Mouse (Mus musculus) MEL (cell line): ENCODE measurements around the gene Esrrb. TPM values are rescaled to one million over a fixed set of nuclear protein-coding genes. Genes with fewer than 3 reads are reported as not detected.
A peak's percentile ranks its signal among the peaks of the same experiment; 100 is the strongest.

Source experiments
- DNase-seq: peaks from one replicate; pipeline ENCODE4 v3.0.0; 2011; ENCODE audit warnings: low read depth, low spot score
- H3K27ac ChIP-seq: 2 replicates; pipeline ENCODE4 v1.5.1; 2012; ENCODE audit warnings: low read depth, mild to moderate bottlenecking, control low read depth, low read length, moderate library complexity; ENCODE audit not compliant: control insufficient read depth
- H3K27me3 ChIP-seq, 2 experiments: fragments of 150-350 bp in 1 of 2; sonication (generic) in 1 of 2; 2 replicates each; pipeline ENCODE4 v1.6.1; 2012; ENCODE audit warnings: low read length in 2 of 2, mild to moderate bottlenecking in 2 of 2, improper control_type of control experiment in 1 of 2, moderate library complexity in 1 of 2; ENCODE audit not compliant: insufficient read depth in 2 of 2, control insufficient read depth in 1 of 2
- H3K36me3 ChIP-seq, 2 experiments: 2 replicates each; pipeline ENCODE4 v1.6.1; 2012 to 2014; ENCODE audit warnings: low read length in 2 of 2, improper control_type of control experiment in 1 of 2, inconsistent platforms in 1 of 2, mild to moderate bottlenecking in 1 of 2; ENCODE audit not compliant: insufficient read depth in 2 of 2, control insufficient read depth in 1 of 2
- H3K4me1 ChIP-seq, 2 experiments: fragments of 150-350 bp in 1 of 2; sonication (generic) in 1 of 2; 2 replicates each; pipeline ENCODE4 v1.6.1; 2012; ENCODE audit warnings: low read length in 2 of 2, improper control_type of control experiment in 1 of 2, mild to moderate bottlenecking in 1 of 2; ENCODE audit not compliant: insufficient read depth in 2 of 2, control insufficient read depth in 1 of 2
- H3K4me3 ChIP-seq, 2 experiments: fragments of 150-350 bp in 1 of 2; sonication (generic) in 1 of 2; 2 replicates each; pipeline ENCODE4 v1.5.1; 2012; ENCODE audit warnings: low read depth in 2 of 2, low read length in 2 of 2, mild to moderate bottlenecking in 2 of 2, moderate library complexity in 2 of 2, control low read depth in 1 of 2, improper control_type of control experiment in 1 of 2; ENCODE audit not compliant: control insufficient read depth in 1 of 2, insufficient read depth in 1 of 2
- H3K79me2 ChIP-seq: 2 replicates; pipeline ENCODE4 v1.6.1; 2012; ENCODE audit warnings: mild to moderate bottlenecking, low read length, moderate library complexity; ENCODE audit not compliant: control insufficient read depth, poor library complexity, insufficient read depth
- H3K9ac ChIP-seq: 2 replicates; pipeline ENCODE4 v1.6.1; 2012; ENCODE audit warnings: low read depth, mild to moderate bottlenecking, control low read depth, low read length, moderate library complexity; ENCODE audit not compliant: control insufficient read depth, poor library complexity, severe bottlenecking
- H3K9me3 ChIP-seq: fragments of 150-350 bp; sonication (generic); replicated peaks from 2 replicates; pipeline ENCODE4 v1.6.1; 2012; ENCODE audit warnings: mild to moderate bottlenecking, low read length, improper control_type of control experiment, moderate library complexity; ENCODE audit not compliant: insufficient read depth
- CHD1 ChIP-seq: IDR thresholded peaks from 2 replicates; pipeline ENCODE4 v1.6.1; 2012; ENCODE audit warnings: low read depth, mild to moderate bottlenecking, inconsistent platforms, low read length, improper control_type of control experiment
- CHD2 ChIP-seq: IDR thresholded peaks from 2 replicates; pipeline ENCODE4 v1.6.1; 2011; ENCODE audit warnings: low read length, improper control_type of control experiment
- CTCF ChIP-seq, 3 experiments: IDR thresholded peaks in 2 of 3; conservative IDR thresholded peaks in 1 of 3; 2 replicates each; pipeline ENCODE4 v1.5.1; 2011 to 2012; ENCODE audit warnings: low read length in 3 of 3, low read depth in 2 of 3, mild to moderate bottlenecking in 2 of 3, improper control_type of control experiment in 1 of 3, inconsistent platforms in 1 of 3, mixed read lengths in 1 of 3, moderate library complexity in 1 of 3; ENCODE audit not compliant: control insufficient read depth in 1 of 3, insufficient read depth in 1 of 3, poor library complexity in 1 of 3, severe bottlenecking in 1 of 3
- GATA1 ChIP-seq: IDR thresholded peaks from 2 replicates; pipeline ENCODE4 v1.6.1; 2011; ENCODE audit warnings: low read depth, low read length, improper control_type of control experiment
- HCFC1 ChIP-seq: IDR thresholded peaks from 2 replicates; pipeline ENCODE4 v1.6.1; 2012; ENCODE audit warnings: low read depth, mild to moderate bottlenecking, inconsistent platforms, low read length, improper control_type of control experiment, moderate library complexity
- JUND ChIP-seq: IDR thresholded peaks from 2 replicates; pipeline ENCODE4 v1.6.1; 2011; ENCODE audit warnings: low read depth, mild to moderate bottlenecking, improper control_type of control experiment, low read length
- MEF2A ChIP-seq: IDR thresholded peaks from 2 replicates; pipeline ENCODE4 v1.6.1; 2014; ENCODE audit warnings: low read depth, mild to moderate bottlenecking, inconsistent platforms, low read length, improper control_type of control experiment; ENCODE audit not compliant: poor library complexity, insufficient replicate concordance, severe bottlenecking; ENCODE audit errors: extremely low read depth
- POLR2A ChIP-seq, 2 experiments: IDR thresholded peaks; 2 replicates each; pipeline ENCODE4 v1.6.1; 2011 to 2012; ENCODE audit warnings: low read length in 2 of 2, mild to moderate bottlenecking in 2 of 2, control low read depth in 1 of 2, improper control_type of control experiment in 1 of 2, low read depth in 1 of 2, moderate library complexity in 1 of 2; ENCODE audit not compliant: control insufficient read depth in 1 of 2, insufficient read depth in 1 of 2, poor library complexity in 1 of 2
- POLR2AphosphoS2 ChIP-seq: IDR thresholded peaks from 2 replicates; pipeline ENCODE4 v1.6.1; 2011; ENCODE audit warnings: low read length, improper control_type of control experiment
- RAD21 ChIP-seq: IDR thresholded peaks from 2 replicates; pipeline ENCODE4 v1.6.1; 2011; ENCODE audit warnings: mild to moderate bottlenecking, low read depth, low read length, improper control_type of control experiment
- RCOR1 ChIP-seq: IDR thresholded peaks from 2 replicates; pipeline ENCODE4 v1.6.1; 2012; ENCODE audit warnings: low read depth, mild to moderate bottlenecking, inconsistent platforms, low read length, improper control_type of control experiment
- SIN3A ChIP-seq: IDR thresholded peaks from 2 replicates; pipeline ENCODE4 v1.6.1; 2012; ENCODE audit warnings: low read length, improper control_type of control experiment, inconsistent platforms
- SMC3 ChIP-seq: IDR thresholded peaks from 2 replicates; pipeline ENCODE4 v1.6.1; 2011; ENCODE audit warnings: low read depth, low read length, improper control_type of control experiment
- TAL1 ChIP-seq: IDR thresholded peaks from 2 replicates; pipeline ENCODE4 v1.6.1; 2012; ENCODE audit warnings: mild to moderate bottlenecking, inconsistent platforms, low read length, moderate library complexity, mixed read lengths
- TCF12 ChIP-seq: IDR thresholded peaks from 2 replicates; pipeline ENCODE4 v1.6.1; 2014; ENCODE audit warnings: low read depth, mild to moderate bottlenecking, inconsistent platforms, low read length, improper control_type of control experiment, moderate library complexity
- USF1 ChIP-seq: IDR thresholded peaks from 2 replicates; pipeline ENCODE4 v1.6.1; 2014; ENCODE audit warnings: low read depth, mild to moderate bottlenecking, inconsistent platforms, low read length, improper control_type of control experiment, moderate library complexity
- ZNF384 ChIP-seq: IDR thresholded peaks from 2 replicates; pipeline ENCODE4 v1.6.1; 2012; ENCODE audit warnings: low read depth, mild to moderate bottlenecking, inconsistent platforms, low read length, improper control_type of control experiment
- polyA plus RNA-seq, 2 experiments: library from polyadenylated mRNA; stranded (reverse) in 1 of 2; unstranded in 1 of 2; fragments of >175 nt in 1 of 2; fragments of >200 nt in 1 of 2; gene quantifications; 2 replicates each; pipeline versions ENCODE4 v1.2.1 to v1.2.4; 2012; ENCODE audit warnings: low replicate concordance in 2 of 2, low read depth in 1 of 2; ENCODE audit not compliant: insufficient read length in 2 of 2, insufficient read depth in 1 of 2, missing spikeins in 1 of 2
- total RNA-seq: library from RNA; depleted of rRNA; stranded (reverse); fragments of 300-350 nt; gene quantifications from 2 replicates; pipeline ENCODE4 v1.2.3, GENCODE M21; 2012

Esrrb gene
- total and polyA plus RNA-seq, 3 experiments = not detected

DNA sequence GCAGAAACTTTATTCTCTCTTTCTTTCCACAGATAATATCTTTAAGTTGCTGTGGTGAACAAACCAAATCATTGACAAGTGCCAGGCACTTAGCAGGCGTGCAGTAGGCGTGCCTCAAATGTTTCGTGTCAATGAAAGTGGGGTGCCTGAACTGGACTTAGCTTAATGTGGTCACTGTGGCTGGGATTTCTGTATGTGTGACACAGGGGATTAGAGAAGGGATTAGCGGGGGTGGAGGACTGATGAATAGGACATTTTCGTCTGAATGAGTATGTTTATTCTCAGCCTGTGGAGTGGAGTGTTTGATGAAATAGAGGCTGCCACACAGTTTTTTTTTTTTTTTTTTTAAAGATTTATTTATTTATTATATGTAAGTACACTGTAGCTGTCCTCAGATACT is 70.8 kb downstream of the Esrrb start:
- H3K27ac ChIP-seq = no peak overlapping the region
- no peaks in the 10 kb centered on the region for H3K36me3 ChIP-seq
- H3K9ac ChIP-seq = no peak overlapping the region
- no peak overlapping the region for H3K4me3 ChIP-seq
- no peaks in the 10 kb centered on the region for H3K79me2 ChIP-seq
- no peaks in the 10 kb centered on the region for H3K4me1 ChIP-seq
- no peaks in the 10 kb centered on the region for H3K27me3 ChIP-seq
- TF ChIP-seq SIN3A (no peak), MEF2A (no peak), CHD2 (no peak), HCFC1 (no peak), RCOR1 (no peak), USF1 (no peak), POLR2A (IDR thresholded peaks at IDR 0.05; ENCODE audit: control insufficient read depth in 1 of 2, insufficient read depth in 1 of 2, low read depth in 1 of 2, low read length in 2 of 2, poor library complexity in 1 of 2) (no peak), ZNF384 (no peak), POLR2AphosphoS2 (no peak), JUND (no peak), TAL1 (no peak), SMC3 (no peak), GATA1 (no peak), CHD1 (no peak), TCF12 (no peak)
- no peak for DNase-seq
- H3K9me3 ChIP-seq = no peaks in the 10 kb centered on the region

DNA sequence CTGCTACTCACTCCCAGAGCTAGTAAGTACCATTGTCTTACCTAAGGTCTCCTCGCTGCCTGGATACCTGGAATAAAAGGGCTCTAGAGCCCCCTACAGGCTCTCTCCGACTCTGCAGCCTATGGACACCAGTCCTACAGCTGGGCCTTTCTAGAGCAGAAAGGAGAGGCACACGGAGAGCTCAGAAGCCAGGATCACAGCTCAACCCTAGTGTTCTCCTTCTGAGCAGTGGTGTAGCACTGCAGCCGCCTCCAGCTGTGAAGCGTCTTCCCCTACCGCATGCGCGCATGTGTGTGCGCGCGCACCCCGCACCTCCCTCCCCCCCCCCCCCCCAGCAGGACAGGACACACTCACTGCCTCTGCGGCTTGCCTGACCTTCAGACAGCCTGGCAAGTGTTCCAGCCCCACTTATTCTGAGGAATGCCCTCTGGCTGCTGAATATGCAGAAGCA is 72.5 kb downstream of the Esrrb start:
- peak; percentile 1 for DNase-seq

More for the DNA sequence above, 72.5 kb downstream of the Esrrb start:
- H3K9me3 ChIP-seq = no peaks in the 10 kb centered on the region
- no peaks in the 10 kb centered on the region for H3K4me1 ChIP-seq
- TF ChIP-seq RAD21 (peak; percentile 15), CTCF (IDR thresholded peaks at IDR 0.05 in 2 of 3, conservative IDR thresholded peaks at IDR 0.05 in 1 of 3; ENCODE audit: control insufficient read depth in 1 of 3, insufficient read depth in 1 of 3, low read depth in 2 of 3, low read length in 3 of 3, poor library complexity in 1 of 3, severe bottlenecking in 1 of 3) (peak in 1 of 3 experiments; percentile 19; a peak in 1 of 6 replicates), RCOR1 (no peak), TCF12 (no peak)
- no peaks in the 10 kb centered on the region for H3K27me3 ChIP-seq
- no peaks in the 10 kb centered on the region for H3K36me3 ChIP-seq
- H3K9ac ChIP-seq = no peak overlapping the region
- H3K4me3 ChIP-seq = no peak overlapping the region
- H3K79me2 ChIP-seq = no peaks in the 10 kb centered on the region
- no peak overlapping the region for H3K27ac ChIP-seq
